Mouse (Mus musculus): ENCODE results near the gene Pdgfa.

- TF ChIP-seq POLR2A (IDR thresholded peaks at IDR 0.05; ENCODE audit: insufficient read length, low read depth) (no peak), MYOG (IDR thresholded peaks at IDR 0.05; ENCODE audit: control insufficient read depth in 1 of 3, insufficient read depth in 1 of 3, insufficient read length in 2 of 3, low read depth in 2 of 3) (no peak), MAX (IDR thresholded peaks at IDR 0.05; ENCODE audit: low read depth) (no peak), MYOD1 (IDR thresholded peaks at IDR 0.05; ENCODE audit: control insufficient read depth in 1 of 3, insufficient read length in 2 of 3, low read depth in 2 of 3) (peak in 1 of 3 experiments; percentile 16), USF1 (IDR thresholded peaks at IDR 0.05; ENCODE audit: low read depth) (no peak), E2F4 (IDR thresholded peaks at IDR 0.05; ENCODE audit: insufficient read depth) (no peak)
Observed at GRCm38 (mm10) chr5:139007141-139007775, 10.1 kb upstream of the Pdgfa start.
